Comparison of ENCODE assay signal across 20 mouse cellular contexts in the genomic region with DNA sequence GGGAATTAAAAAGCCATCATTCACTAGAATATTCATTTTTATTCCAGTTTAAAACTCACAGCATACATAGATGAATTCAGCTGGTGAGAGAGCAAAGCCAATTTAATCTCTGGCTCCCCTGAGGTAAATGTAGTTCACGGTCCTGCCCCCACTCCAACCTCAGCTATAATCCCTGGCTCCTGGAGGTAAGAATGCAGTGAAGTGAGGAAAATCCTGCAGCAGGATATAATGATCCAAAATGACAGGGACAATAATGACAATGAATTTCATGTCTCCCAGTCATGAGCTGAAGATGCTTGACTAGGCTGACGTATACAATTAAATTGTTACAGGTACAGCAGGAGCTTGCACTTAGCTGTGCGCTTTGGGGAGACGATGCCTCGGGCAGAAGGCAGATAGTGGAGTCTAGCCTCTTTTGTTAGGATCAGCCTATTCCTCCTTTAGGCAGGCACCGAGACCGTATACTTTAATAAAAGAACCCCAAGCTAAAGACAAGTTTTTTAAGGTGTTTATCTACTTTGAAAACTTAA.
DNase-seq lines count a peak whose midpoint lies in the region; ATAC-seq and TF ChIP-seq lines count a peak whose summit lies in the region.
"Had no signal": no experiment of that assay in that cellular context is flagged by ENCODE, and none has a peak within 500 bp of the region (broad histone marks: within the 10 kb centered on the region; RNA-seq: fewer than 3 reads in every experiment).

No protein-coding gene starts in this region.

- WGBS in neural tube, embryonic 15.5 days, result 58% methylated on average over 7 of the region's 7 CpGs
- WGBS in midbrain, postnatal 0 days, result 34% methylated on average over 7 of the region's 7 CpGs
- 80% methylated on average over 7 of the region's 7 CpGs for WGBS in kidney, adult 2 months

- intact Hi-C loops in heart, postnatal 14 days (cut with DNase I), result loop anchor here (5.0 kb wide), 1 partner anchor 130 kb away; no protein-coding TSS in a partner anchor

- no peak overlapping the region for H3K4me2 ChIP-seq in neural tube, embryonic 15.5 days
- H3K4me2 ChIP-seq in midbrain, postnatal 0 days (ENCODE audit: low read depth, low read length, poor library complexity, severe bottlenecking), result no peak overlapping the region
- H3K4me2 ChIP-seq: embryonic facial prominence, embryonic 12.5 days; hindbrain, embryonic 14.5 days had no signal

- H3K27ac ChIP-seq in neural tube, embryonic 15.5 days (replicated peaks), result no peak overlapping the region
- no peak overlapping the region for H3K27ac ChIP-seq in midbrain, postnatal 0 days (ENCODE audit: low read depth, low read length)
- H3K27ac ChIP-seq in kidney, adult 2 months (ENCODE audit: insufficient read depth, low read depth, low read length), result no peak overlapping the region
- H3K27ac ChIP-seq: embryonic facial prominence, embryonic 12.5 days; heart, embryonic 10.5 days; hindbrain, embryonic 14.5 days had no signal

- peak; percentile 28; the same call in 1 of the 2 replicates for ATAC-seq in neural tube, embryonic 15.5 days (ENCODE audit: low FRiP score)
- ATAC-seq in midbrain, postnatal 0 days (ENCODE audit: low FRiP score), result no peak
- ATAC-seq: forebrain, embryonic 16.5 days had no signal

- H3K9ac ChIP-seq in neural tube, embryonic 15.5 days (replicated peaks), result no peak overlapping the region
- H3K9ac ChIP-seq in midbrain, postnatal 0 days (replicated peaks; ENCODE audit: low read length, poor library complexity, severe bottlenecking), result no peak overlapping the region
- H3K9ac ChIP-seq: embryonic facial prominence, embryonic 12.5 days; hindbrain, embryonic 14.5 days had no signal

- no peaks in the 10 kb centered on the region for H3K27me3 ChIP-seq in neural tube, embryonic 15.5 days (replicated peaks)
- H3K27me3 ChIP-seq in midbrain, postnatal 0 days (ENCODE audit: insufficient read depth, low read length), result no peaks in the 10 kb centered on the region
- H3K27me3 ChIP-seq in kidney, adult 2 months (replicated peaks; ENCODE audit: control insufficient read depth, insufficient read depth, low read length), result no peaks in the 10 kb centered on the region
- H3K27me3 ChIP-seq: CH12.LX; embryonic facial prominence, embryonic 12.5 days had no signal

- no peak for TF ChIP-seq POLR2A in kidney, adult 2 months (IDR thresholded peaks at IDR 0.05; ENCODE audit: low read depth, low read length)

- H3K4me1 ChIP-seq in neural tube, embryonic 15.5 days, result no peaks in the 10 kb centered on the region
- H3K4me1 ChIP-seq in midbrain, postnatal 0 days (ENCODE audit: insufficient read depth, low read length), result no peaks in the 10 kb centered on the region
- no peaks in the 10 kb centered on the region for H3K4me1 ChIP-seq in kidney, adult 2 months (ENCODE audit: control insufficient read depth, insufficient read depth, low read length)
- H3K4me1 ChIP-seq: embryonic facial prominence, embryonic 12.5 days; heart, embryonic 10.5 days had no signal

- H3K9me3 ChIP-seq in neural tube, embryonic 15.5 days (replicated peaks), result no peaks in the 10 kb centered on the region
- H3K9me3 ChIP-seq in midbrain, postnatal 0 days (ENCODE audit: low read length), result no peaks in the 10 kb centered on the region
- H3K9me3 ChIP-seq: embryonic facial prominence, embryonic 12.5 days; heart, embryonic 10.5 days had no signal

- DNase-seq in heart, adult 11 months, result peak; percentile 69
- no peak for DNase-seq in heart, postnatal 14 days
- no peak for DNase-seq in neural tube, embryonic 10.5 days (ENCODE audit: extremely low spot score, low spot score)
- DNase-seq in midbrain, postnatal 0 days (ENCODE audit: low spot score), result peak; percentile 14
- no peak for DNase-seq in adrenal gland, postnatal 4 days (ENCODE audit: low spot score in 2 of 2)
- DNase-seq in kidney, adult 2 months, result no peak
- DNase-seq: adrenal gland, adult 8-10 months; adrenal gland, postnatal 36 days; cerebellum, adult 11-12 months; cerebellum, adult 9-10 months; cerebellum, postnatal 25 days; gastrocnemius, postnatal 36 days; heart, adult 18-20 months; heart, postnatal 10 days had no signal

- H3K4me3 ChIP-seq in neural tube, embryonic 15.5 days (replicated peaks), result no peak overlapping the region
- H3K4me3 ChIP-seq in midbrain, postnatal 0 days (ENCODE audit: low read depth, low read length), result no peak overlapping the region
- no peak overlapping the region for H3K4me3 ChIP-seq in kidney, adult 2 months (ENCODE audit: insufficient read depth, low read depth, low read length)
- H3K4me3 ChIP-seq: embryonic facial prominence, embryonic 12.5 days; heart, embryonic 10.5 days had no signal

- TF ChIP-seq CTCF in midbrain, postnatal 0 days (IDR thresholded peaks at IDR 0.05), result no peak
- TF ChIP-seq CTCF in kidney, adult 2 months (conservative IDR thresholded peaks at IDR 0.05; ENCODE audit: insufficient read depth, insufficient read length, low read depth, low read length), result no peak

- no peaks in the 10 kb centered on the region for H3K36me3 ChIP-seq in neural tube, embryonic 15.5 days
- no peaks in the 10 kb centered on the region for H3K36me3 ChIP-seq in midbrain, postnatal 0 days (ENCODE audit: insufficient read depth, low read length)
- peaks cover 1% of the 10 kb centered on the region; the same call in 1 of the 2 replicates for H3K36me3 ChIP-seq in kidney, adult 2 months (ENCODE audit: control insufficient read depth, insufficient read depth, low read length)
- H3K36me3 ChIP-seq: embryonic facial prominence, embryonic 12.5 days; heart, embryonic 10.5 days had no signal

Comparison
In these comparisons a context has a peak if more than half of its experiments do, and no peak if none do; other contexts are left out.
1. DNase-seq: peak in heart, adult 11 months (single experiment) and midbrain, postnatal 0 days (single experiment); none in heart, postnatal 14 days (0 of 2), neural tube, embryonic 10.5 days (single experiment), adrenal gland, postnatal 4 days (0 of 2) and kidney, adult 2 months (single experiment).